Mouse (Mus musculus): ENCODE measurements around the gene Wnt9b.

- TF ChIP-seq POLR2A (IDR thresholded peaks at IDR 0.05; ENCODE audit: borderline replicate concordance, low read depth, low read length) (no peak), CTCF (IDR thresholded peaks at IDR 0.05; ENCODE audit: low read depth, low read length) (no peak)
Observed at GRCm38 (mm10) chr11:103731594-103731993, 18.0 kb downstream of the Wnt9b start.

Measured in bone marrow macrophage, adult 2 months (primary cell).